Mouse (Mus musculus) lung, adult 2 months (tissue): ENCODE results near the gene Wfdc16.

Experiments
- CTCF ChIP-seq: fragments of 200-500 bp; IDR thresholded peaks from 2 replicates; pipeline ENCODE4 v1.5.1; 2011; ENCODE audit warnings: mild to moderate bottlenecking, low read length, control low read depth; ENCODE audit not compliant: insufficient read depth
- POLR2A ChIP-seq: fragments of 200-500 bp; IDR thresholded peaks from 2 replicates; pipeline ENCODE4 v1.6.1; 2011; ENCODE audit warnings: low read depth, mild to moderate bottlenecking, control low read depth, low read length, borderline replicate concordance; ENCODE audit errors: extremely low read depth

GRCm38 (mm10) chr2:164603482-164603881 lies 35.1 kb downstream of the Wfdc16 start:
- no peak for TF ChIP-seq POLR2A
- TF ChIP-seq CTCF, result no peak
